Mouse (Mus musculus): ENCODE measurements around the gene Rplp2.

The Rplp2 gene

GRCm38 (mm10) chr7:141430585-141431240 is 16.5 kb upstream of the Rplp2 start:
- no peak for DNase-seq (ENCODE audit: extremely low read depth, insufficient read length, low spot score)

- no peak for DNase-seq (ENCODE audit: extremely low read depth, insufficient read length, low spot score)
These were observed 15.6 kb upstream of the Rplp2 start for GRCm38 (mm10) chr7:141431434-141432185.

GRCm38 (mm10) chr7:141432186-141432611 is 15.0 kb upstream of the Rplp2 start:
- no peak for DNase-seq (ENCODE audit: extremely low read depth, insufficient read length, low spot score)

GRCm38 (mm10) chr7:141432741-141433516 is 14.2 kb upstream of the Rplp2 start:
- DNase-seq (ENCODE audit: extremely low read depth, insufficient read length, low spot score): no peak

- no peak for DNase-seq (ENCODE audit: extremely low read depth, insufficient read length, low spot score)
These were observed 13.4 kb upstream of the Rplp2 start for GRCm38 (mm10) chr7:141433517-141434400.

- DNase-seq (ENCODE audit: extremely low read depth, insufficient read length, low spot score): no peak
These were observed 12.7 kb upstream of the Rplp2 start for GRCm38 (mm10) chr7:141434464-141434863.

GRCm38 (mm10) chr7:141435129-141435855 is 11.9 kb upstream of the Rplp2 start:
- peak; percentile 64 for DNase-seq (ENCODE audit: extremely low read depth, insufficient read length, low spot score)

GRCm38 (mm10) chr7:141435856-141436522 is 11.2 kb upstream of the Rplp2 start:
- DNase-seq (ENCODE audit: extremely low read depth, insufficient read length, low spot score): no peak

- DNase-seq (ENCODE audit: extremely low read depth, insufficient read length, low spot score): no peak
These were observed 10.7 kb upstream of the Rplp2 start for GRCm38 (mm10) chr7:141436523-141436892.

GRCm38 (mm10) chr7:141437178-141438120 is 9.7 kb upstream of the Rplp2 start, which contains the start of gene Slc25a22:
Gene Slc25a22, minus strand, starts transcription at chr7:141437892.
- peak; percentile 87 for DNase-seq (ENCODE audit: extremely low read depth, insufficient read length, low spot score)

GRCm38 (mm10) chr7:141438201-141438968 is 8.8 kb upstream of the Rplp2 start:
- DNase-seq (ENCODE audit: extremely low read depth, insufficient read length, low spot score): no peak

GRCm38 (mm10) chr7:141439140-141439679 is 8.0 kb upstream of the Rplp2 start:
- DNase-seq (ENCODE audit: extremely low read depth, insufficient read length, low spot score): no peak

- no peak for DNase-seq (ENCODE audit: extremely low read depth, insufficient read length, low spot score)
These were observed 7.4 kb upstream of the Rplp2 start for GRCm38 (mm10) chr7:141439811-141440210.

- DNase-seq (ENCODE audit: extremely low read depth, insufficient read length, low spot score): no peak
These were observed 6.6 kb upstream of the Rplp2 start for GRCm38 (mm10) chr7:141440613-141441012.

GRCm38 (mm10) chr7:141441460-141441859 is 5.7 kb upstream of the Rplp2 start:
- DNase-seq (ENCODE audit: extremely low read depth, insufficient read length, low spot score): no peak

GRCm38 (mm10) chr7:141442199-141442598 is 5.0 kb upstream of the Rplp2 start:
- no peak for DNase-seq (ENCODE audit: extremely low read depth, insufficient read length, low spot score)

Measured in 3134 (cell line).